Mouse (Mus musculus): ENCODE measurements around the gene Synpo2. TPM values are rescaled to one million over a fixed set of nuclear protein-coding genes. Genes with fewer than 3 reads are reported as not detected.
A peak's percentile ranks its signal among the peaks of the same experiment; 100 is the strongest.

Synpo2 gene
- polyA plus RNA-seq, 1 experiment = 12.8 TPM

DNA sequence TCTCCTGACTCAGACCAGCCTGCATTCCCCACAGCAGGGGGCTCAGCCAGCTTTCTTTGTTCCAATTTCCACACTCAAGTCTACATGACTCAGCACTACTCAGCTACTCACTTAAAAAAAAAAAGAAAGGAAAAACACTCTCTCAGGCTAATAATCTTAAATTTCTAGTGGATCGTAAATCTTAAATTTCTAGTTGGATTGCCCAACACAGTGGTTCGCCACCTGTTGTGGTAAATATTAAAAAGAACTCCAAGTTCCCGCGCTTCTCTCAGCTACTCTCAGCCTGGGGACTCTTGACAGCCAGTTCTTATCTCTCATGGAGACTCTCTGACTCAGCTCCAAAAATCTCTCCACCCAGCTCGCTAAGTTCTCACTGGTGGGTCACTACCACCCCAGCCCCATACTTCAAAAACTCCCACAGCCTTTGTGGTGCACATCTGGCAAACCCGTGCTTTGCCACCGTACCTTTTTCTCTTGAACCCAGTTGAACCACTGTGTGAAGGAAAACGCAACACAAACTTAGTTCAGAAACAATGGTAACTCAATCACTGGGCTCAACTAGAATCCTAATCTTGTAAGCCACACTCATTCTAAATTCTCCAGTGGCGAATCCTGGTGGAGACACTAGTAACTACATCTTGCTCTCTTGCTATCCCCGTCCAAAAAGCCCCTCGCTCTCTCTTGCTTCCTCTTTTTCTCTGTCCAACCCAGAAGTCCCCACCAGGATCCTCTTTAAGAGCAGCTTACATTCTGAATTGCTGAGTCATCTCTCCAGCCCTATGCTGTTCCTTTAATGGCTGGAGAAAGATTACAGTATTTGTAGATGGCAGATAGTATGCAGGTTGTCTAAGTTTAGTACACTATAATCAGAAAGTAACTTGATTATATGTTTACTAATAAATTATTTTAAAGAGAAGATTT lies 20.5 kb upstream of the Synpo2 start:
- no peaks in the 10 kb centered on the region for H3K4me1 ChIP-seq (ENCODE audit: control insufficient read depth, insufficient read depth, low read length)
- H3K4me3 ChIP-seq (replicated peaks; ENCODE audit: extremely low read depth, low read depth, low read length) = no peak overlapping the region
- WGBS = 62% methylated on average over 11 of the region's 11 CpGs
- TF ChIP-seq POLR2A (IDR thresholded peaks at IDR 0.05; ENCODE audit: borderline replicate concordance, extremely low read depth, low read depth, low read length) (no peak), CTCF (IDR thresholded peaks at IDR 0.05; ENCODE audit: insufficient read depth, low read length) (no peak)
- no peak for DNase-seq

- H3K4me3 ChIP-seq (replicated peaks; ENCODE audit: extremely low read depth, low read depth, low read length) = no peak overlapping the region
- H3K4me1 ChIP-seq (ENCODE audit: control insufficient read depth, insufficient read depth, low read length) = no peaks in the 10 kb centered on the region
- DNase-seq = no peak
- TF ChIP-seq POLR2A (IDR thresholded peaks at IDR 0.05; ENCODE audit: borderline replicate concordance, extremely low read depth, low read depth, low read length) (no peak), CTCF (IDR thresholded peaks at IDR 0.05; ENCODE audit: insufficient read depth, low read length) (no peak)
- 32% methylated on average over 4 of the region's 4 CpGs for WGBS
These were observed 9.7 kb upstream of the Synpo2 start for GRCm38 (mm10) chr3:123245646-123246045.

DNA sequence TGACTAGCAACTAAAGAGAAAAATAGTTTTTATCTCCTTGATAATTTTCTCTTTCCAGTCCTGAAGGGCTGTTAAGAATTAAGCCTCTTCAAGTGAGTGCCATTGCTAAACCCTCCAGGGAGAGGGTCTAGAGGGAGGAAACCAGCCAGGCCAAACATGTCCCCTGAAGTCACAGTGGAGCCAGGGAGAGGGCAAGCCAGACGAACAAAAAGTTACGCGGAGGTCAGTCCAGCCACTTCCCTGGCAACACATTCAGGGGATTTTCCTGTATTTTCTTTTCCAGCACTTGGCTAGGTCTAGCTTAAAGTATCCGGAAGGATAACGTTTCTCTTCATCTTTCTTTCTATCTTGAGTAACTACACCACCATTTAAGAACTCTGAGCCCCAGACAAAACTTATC lies 8.4 kb upstream of the Synpo2 start:
- no peak for DNase-seq
- TF ChIP-seq POLR2A (IDR thresholded peaks at IDR 0.05; ENCODE audit: borderline replicate concordance, extremely low read depth, low read depth, low read length) (no peak), CTCF (IDR thresholded peaks at IDR 0.05; ENCODE audit: insufficient read depth, low read length) (no peak)
- 43% methylated on average over 5 of the region's 5 CpGs for WGBS
- no peak overlapping the region for H3K4me3 ChIP-seq (replicated peaks; ENCODE audit: extremely low read depth, low read depth, low read length)
- no peaks in the 10 kb centered on the region for H3K4me1 ChIP-seq (ENCODE audit: control insufficient read depth, insufficient read depth, low read length)

GRCm38 (mm10) chr3:123237446-123237845 lies 1.5 kb upstream of the Synpo2 start:
- no peaks in the 10 kb centered on the region; the same call in 1 of the 2 replicates for H3K4me1 ChIP-seq (ENCODE audit: control insufficient read depth, insufficient read depth, low read length)
- no peak for DNase-seq
- no peak overlapping the region for H3K4me3 ChIP-seq (replicated peaks; ENCODE audit: extremely low read depth, low read depth, low read length)
- TF ChIP-seq CTCF (IDR thresholded peaks at IDR 0.05; ENCODE audit: insufficient read depth, low read length) (no peak), POLR2A (IDR thresholded peaks at IDR 0.05; ENCODE audit: borderline replicate concordance, extremely low read depth, low read depth, low read length) (no peak)

DNA sequence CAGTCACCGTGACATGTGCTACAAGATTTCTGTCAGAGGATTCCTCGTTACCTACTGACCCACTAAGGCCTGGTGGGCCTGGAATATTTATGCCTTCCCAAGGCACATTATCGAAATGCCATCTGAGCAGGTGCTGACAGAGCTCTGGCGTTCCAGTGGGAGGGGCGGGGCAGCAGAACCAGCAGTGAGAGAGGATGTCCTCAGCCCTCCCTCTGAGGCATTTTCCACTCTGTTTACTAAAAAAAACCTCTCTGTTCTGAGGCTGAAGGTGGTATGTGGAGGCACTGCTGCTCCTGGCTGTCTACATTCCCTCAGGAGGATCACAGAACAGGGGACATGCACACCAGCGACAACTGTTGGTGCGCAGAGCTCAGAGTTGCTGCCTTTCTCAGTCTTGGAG lies 1.1 kb upstream of the Synpo2 start:
- no peak for TF ChIP-seq CTCF (IDR thresholded peaks at IDR 0.05; ENCODE audit: insufficient read depth, low read length)
- no peak for TF ChIP-seq POLR2A (IDR thresholded peaks at IDR 0.05; ENCODE audit: borderline replicate concordance, extremely low read depth, low read depth, low read length)
- Histone ChIP-seq H3K4me3 (replicated peaks; ENCODE audit: extremely low read depth, low read depth, low read length) (no peak overlapping the region), H3K4me1 (ENCODE audit: control insufficient read depth, insufficient read depth, low read length) (no peaks in the 10 kb centered on the region; the same call in 1 of the 2 replicates)
- WGBS = 36% methylated on average over 7 of the region's 7 CpGs
- no peak for DNase-seq

DNA sequence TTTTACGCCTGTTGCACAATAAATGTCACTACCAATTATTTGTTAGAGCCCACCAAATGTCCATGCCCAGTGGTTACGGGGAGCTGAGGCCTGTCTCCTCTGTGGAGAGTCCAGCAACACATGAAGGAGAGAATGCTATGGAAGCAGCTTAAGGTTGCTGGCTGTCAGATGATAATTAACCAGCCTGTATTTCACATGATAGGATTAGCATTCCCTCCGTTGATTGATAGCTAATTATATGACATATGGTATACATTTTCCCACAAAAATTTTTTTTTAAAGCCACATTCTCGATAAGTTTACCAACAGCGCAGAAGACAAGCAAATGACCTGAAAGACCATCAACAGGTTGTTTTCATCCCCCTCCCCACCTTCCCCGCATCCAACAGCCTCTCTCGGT lies 454 bp downstream of the Synpo2 start:
- no peak overlapping the region for H3K4me3 ChIP-seq (replicated peaks; ENCODE audit: extremely low read depth, low read depth, low read length)
- WGBS = 46% methylated on average over 7 of the region's 7 CpGs
- TF ChIP-seq CTCF (IDR thresholded peaks at IDR 0.05; ENCODE audit: insufficient read depth, low read length) = no peak
- TF ChIP-seq POLR2A (IDR thresholded peaks at IDR 0.05; ENCODE audit: borderline replicate concordance, extremely low read depth, low read depth, low read length) = no peak
- no peaks in the 10 kb centered on the region; the same call in 1 of the 2 replicates for H3K4me1 ChIP-seq (ENCODE audit: control insufficient read depth, insufficient read depth, low read length)
- DNase-seq = no peak

- peak; percentile 13 for DNase-seq
- TF ChIP-seq POLR2A (IDR thresholded peaks at IDR 0.05; ENCODE audit: borderline replicate concordance, extremely low read depth, low read depth, low read length) (no peak), CTCF (IDR thresholded peaks at IDR 0.05; ENCODE audit: insufficient read depth, low read length) (no peak; the same call in 1 of the 2 replicates)
- no peak overlapping the region for H3K4me3 ChIP-seq (replicated peaks; ENCODE audit: extremely low read depth, low read depth, low read length)
- 32% methylated on average over 16 of the region's 16 CpGs for WGBS
- no peaks in the 10 kb centered on the region; the same call in 1 of the 2 replicates for H3K4me1 ChIP-seq (ENCODE audit: control insufficient read depth, insufficient read depth, low read length)
These were observed 1.6 kb downstream of the Synpo2 start for GRCm38 (mm10) chr3:123234191-123234836.

DNA sequence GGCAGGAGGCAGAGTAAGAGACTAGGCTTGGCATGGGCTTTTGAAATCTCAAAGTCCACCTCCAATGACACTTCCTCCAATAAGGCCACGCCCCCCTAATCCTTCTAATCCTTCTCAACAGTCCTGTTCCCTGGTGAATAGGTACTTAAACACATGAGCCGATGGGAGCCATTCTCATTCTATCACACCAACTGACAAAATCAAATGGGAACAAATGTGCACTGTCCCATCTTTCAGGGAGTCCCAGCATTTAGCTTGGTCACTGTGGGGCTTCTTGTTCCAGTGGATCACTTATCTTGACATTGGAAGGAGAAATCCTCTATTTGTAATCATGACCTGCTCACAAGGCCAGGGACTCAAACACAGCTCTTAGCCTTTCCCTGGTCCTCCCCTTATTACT lies 4.3 kb downstream of the Synpo2 start:
- Histone ChIP-seq H3K4me3 (replicated peaks; ENCODE audit: extremely low read depth, low read depth, low read length) (no peak overlapping the region), H3K4me1 (ENCODE audit: control insufficient read depth, insufficient read depth, low read length) (no peaks in the 10 kb centered on the region; the same call in 1 of the 2 replicates)
- 90% methylated on average over 2 of the region's 2 CpGs for whole genome bisulfite sequencing
- no peak for TF ChIP-seq POLR2A (IDR thresholded peaks at IDR 0.05; ENCODE audit: borderline replicate concordance, extremely low read depth, low read depth, low read length)
- TF ChIP-seq CTCF (IDR thresholded peaks at IDR 0.05; ENCODE audit: insufficient read depth, low read length) = no peak
- no peak for DNase-seq

DNA sequence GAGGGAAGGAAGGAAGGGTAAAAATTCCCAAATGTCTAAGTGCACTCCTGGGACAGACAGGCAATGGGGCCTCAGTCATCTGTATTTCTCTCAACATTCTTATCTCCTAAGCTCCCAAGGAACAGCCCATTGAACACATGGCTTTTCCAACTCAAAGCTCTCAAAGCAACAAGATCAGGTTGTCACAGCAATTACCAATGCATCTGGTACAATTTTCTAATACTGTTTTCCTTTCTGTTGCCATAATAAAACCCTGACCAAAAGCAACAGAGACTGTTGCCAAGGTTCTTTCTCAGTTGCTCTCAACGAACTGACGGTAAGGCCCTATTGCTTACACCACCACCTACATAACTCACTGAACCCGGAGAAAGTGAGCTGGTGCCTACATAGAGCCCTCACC lies 8.7 kb downstream of the Synpo2 start:
- Histone ChIP-seq H3K4me1 (ENCODE audit: control insufficient read depth, insufficient read depth, low read length) (no peaks in the 10 kb centered on the region), H3K4me3 (replicated peaks; ENCODE audit: extremely low read depth, low read depth, low read length) (no peak overlapping the region)
- 64% methylated on average over 3 of the region's 3 CpGs for WGBS
- no peak for TF ChIP-seq POLR2A (IDR thresholded peaks at IDR 0.05; ENCODE audit: borderline replicate concordance, extremely low read depth, low read depth, low read length)
- no peak for TF ChIP-seq CTCF (IDR thresholded peaks at IDR 0.05; ENCODE audit: insufficient read depth, low read length)
- no peak for DNase-seq
